Mouse (Mus musculus): Measurements from ENCODE around the gene Fndc8. TPM values are rescaled to one million over a fixed set of nuclear protein-coding genes. Genes with fewer than 3 reads are reported as not detected.
"Not testable (repeated sequence)": the region's sequence is repeated elsewhere in the genome, so short reads cannot be mapped to it uniquely, and the experiment has no call there.

Fndc8 gene
- total RNA-seq, 2 experiments from 2014 or later = not detected

DNA sequence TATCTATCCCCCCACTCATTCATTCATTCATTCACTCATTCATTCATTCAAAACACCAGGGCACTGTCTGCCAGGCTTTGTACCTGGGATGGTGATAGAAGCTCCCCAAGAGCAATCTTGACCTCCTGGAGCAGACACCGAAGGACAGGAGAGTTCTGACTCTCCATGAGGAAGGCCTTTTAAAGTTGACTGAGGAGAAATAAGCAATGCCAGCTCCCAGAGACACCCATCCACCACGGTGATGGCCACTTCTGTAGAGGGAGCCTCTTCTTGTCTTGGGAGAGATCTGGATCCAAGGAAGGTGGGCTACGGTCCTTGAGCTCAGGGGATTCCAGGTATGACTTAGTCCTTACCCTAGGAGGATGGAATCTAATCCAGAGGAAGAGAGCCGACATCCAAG, 18.3 kb downstream of the Fndc8 start, which contains the start of gene Unc45b:
Gene Unc45b, plus strand, starts transcription at position 301 of the 400 bp plus-strand sequence.
- ATAC-seq (ENCODE audit: poor library complexity, severe bottlenecking) = no peak

GRCm38 (mm10) chr11:82910679-82911389, 18.9 kb downstream of the Fndc8 start:
- no peak for ATAC-seq (ENCODE audit: poor library complexity, severe bottlenecking)

DNA sequence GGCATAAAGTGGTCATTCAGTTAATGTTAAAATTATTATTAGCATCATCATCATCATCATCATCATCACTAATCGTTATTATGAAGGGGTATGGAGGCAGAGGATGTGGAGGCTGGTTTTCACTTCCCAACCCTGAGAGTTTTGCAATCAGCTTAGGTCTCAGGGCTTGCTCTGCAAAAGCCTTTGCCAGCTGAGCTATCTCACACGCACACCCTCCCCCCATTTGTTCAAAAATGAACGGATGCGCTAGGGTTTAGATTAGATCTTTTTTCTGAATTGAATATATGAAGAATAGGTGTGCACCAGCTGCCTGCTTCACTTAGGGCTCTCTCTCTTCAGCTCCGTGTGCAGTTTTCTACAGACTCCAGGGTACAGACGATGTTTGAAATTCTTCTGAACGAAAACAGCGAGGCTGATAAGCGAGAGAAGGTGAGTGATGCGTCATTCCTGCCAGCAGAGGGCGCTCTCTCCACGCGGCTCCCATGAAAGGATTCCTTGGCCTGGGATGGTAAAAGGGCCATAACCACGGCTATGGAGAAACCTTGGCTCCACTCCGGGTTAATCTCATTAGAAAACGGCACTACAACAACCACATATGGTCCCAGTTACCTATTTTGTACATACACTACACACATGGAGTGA, 22.9 kb downstream of the Fndc8 start:
- ATAC-seq (ENCODE audit: poor library complexity, severe bottlenecking) = peak; percentile 95

DNA sequence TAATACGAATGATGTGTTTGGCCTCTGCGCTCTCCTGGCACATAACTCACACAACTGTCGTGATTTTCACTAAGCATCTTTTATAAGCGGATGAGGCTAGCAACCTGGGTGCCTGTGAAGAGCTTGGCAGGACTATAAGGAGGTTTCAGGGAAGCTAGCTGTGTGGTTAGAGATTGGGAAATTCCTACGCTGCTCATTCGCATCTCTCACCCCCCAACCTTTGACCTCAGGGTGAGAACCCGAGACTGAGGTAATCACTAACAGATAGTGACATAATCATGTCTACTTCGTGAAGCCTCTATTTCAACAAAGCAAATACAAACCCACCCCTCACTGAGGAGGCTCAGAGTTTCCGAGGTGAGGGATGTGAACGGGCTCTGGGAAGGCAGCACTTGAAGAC, 28.8 kb downstream of the Fndc8 start:
- no peak for ATAC-seq (ENCODE audit: poor library complexity, severe bottlenecking)

GRCm38 (mm10) chr11:82921691-82922090, 29.8 kb downstream of the Fndc8 start:
- ATAC-seq (ENCODE audit: poor library complexity, severe bottlenecking) = no peak

- ATAC-seq (ENCODE audit: poor library complexity, severe bottlenecking) = not testable (repeated sequence)
Measured at GRCm38 (mm10) chr11:82923910-82924309, 32.0 kb downstream of the Fndc8 start.

DNA sequence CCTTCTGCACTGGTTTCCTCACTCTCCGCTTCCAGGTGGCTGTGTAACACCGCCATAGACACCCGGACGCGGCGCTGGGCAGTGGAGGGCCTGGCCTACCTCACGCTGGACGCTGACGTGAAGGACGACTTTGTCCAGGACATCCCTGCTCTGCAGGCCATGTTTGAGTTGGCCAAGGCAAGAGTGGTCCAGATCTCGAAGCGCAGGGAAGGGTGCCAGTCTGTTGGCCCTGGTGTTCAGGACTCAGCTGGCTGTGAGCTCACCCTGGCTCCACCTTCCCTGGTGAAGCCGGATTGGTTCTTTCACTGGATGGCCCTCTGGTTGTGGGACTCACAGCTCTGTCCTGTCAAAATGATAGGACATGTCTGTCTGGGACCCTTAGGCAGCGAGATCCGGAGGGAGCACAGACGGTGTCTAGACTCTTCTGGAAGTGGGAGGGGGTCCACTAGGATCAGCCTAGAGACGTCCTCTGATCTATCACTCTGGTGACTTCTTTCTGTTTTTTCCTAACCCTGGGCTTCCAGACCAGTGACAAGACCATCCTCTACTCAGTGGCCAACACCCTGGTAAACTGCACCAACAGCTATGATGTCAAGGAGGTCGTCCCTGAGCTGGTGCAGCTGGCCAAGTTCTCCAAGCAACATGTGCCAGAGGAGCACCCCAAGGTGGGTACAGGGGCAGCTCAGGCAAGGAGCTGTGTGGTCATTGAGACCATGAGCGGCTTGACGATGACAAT, 37.1 kb downstream of the Fndc8 start:
- no peak for ATAC-seq (ENCODE audit: poor library complexity, severe bottlenecking)

DNA sequence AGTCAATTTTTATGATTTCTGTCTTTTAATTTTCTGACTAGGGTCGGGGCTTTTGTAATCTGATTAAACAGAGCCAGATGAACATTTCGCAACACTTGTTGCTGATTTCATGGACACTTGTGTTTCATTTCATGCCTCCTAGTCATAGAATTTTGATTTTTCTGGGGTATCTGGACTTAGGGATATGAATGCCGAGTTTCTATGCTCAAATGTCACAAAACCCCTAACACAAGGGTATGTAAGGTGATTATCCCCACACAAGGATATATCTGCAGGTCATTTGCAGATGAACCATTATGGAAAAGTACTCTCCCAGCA, 37.7 kb downstream of the Fndc8 start:
- ATAC-seq (ENCODE audit: poor library complexity, severe bottlenecking) = no peak

- ATAC-seq (ENCODE audit: poor library complexity, severe bottlenecking) = not testable (repeated sequence)
Measured at GRCm38 (mm10) chr11:82930391-82930955, 38.5 kb downstream of the Fndc8 start.

- ATAC-seq (ENCODE audit: poor library complexity, severe bottlenecking) = not testable (repeated sequence)
Measured at GRCm38 (mm10) chr11:82931161-82931560, 39.2 kb downstream of the Fndc8 start.

DNA sequence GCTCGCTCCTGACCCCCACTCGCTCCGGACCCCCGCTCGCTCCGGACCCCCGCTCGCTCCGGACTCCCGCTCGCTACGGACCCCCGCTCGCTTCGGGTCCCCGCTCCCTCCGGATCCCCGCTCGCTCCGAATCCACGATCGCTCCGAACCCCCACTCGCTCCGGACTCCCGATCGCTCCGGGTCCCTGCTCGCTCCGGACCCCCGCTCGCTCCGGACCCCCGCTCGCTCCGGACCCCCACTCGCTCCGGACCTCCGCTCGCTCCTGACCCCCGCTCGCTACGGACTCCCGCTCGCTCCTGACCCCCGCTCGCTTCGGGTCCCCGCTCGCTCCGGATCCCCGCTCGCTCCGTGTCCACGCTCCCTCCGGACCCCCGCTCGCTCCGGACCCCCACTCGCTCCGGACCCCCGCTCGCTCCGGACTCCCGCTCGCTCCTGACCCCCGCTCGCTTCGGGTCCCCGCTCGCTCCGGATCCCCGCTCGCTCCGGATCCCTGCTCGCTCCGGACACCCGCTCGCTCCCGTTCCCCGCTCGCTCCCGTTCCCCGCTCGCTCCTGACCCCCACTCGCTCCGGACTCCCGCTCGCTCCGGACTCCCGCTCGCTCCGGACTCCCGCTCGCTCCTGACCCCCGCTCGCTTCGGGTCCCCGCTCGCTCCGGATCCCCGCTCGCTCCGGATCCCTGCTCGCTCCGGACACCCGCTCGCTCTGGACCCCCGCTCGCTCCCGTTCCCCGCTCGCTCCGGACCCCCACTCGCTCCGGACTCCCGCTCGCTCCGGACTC, 39.9 kb downstream of the Fndc8 start:
- not testable (repeated sequence) for ATAC-seq (ENCODE audit: poor library complexity, severe bottlenecking)

DNA sequence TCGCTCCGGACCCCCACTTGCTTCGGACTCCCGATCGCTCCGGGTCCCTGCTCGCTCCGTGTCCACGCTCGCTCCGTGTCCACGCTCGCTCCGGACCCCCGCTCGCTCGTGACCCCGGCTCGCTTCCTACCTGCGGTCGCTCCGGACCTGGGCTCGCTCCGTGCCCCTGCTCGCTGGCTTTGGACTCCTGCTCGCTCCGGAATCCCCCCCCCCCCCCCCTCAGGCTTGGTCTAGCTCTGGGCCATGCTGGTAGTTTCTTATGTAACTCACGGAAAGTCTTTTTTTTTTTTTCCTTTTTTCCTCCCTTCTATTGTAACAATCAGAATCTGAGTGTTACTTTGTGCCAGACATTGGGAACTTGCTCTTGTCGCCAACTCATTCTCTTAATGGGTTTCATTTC, 41.3 kb downstream of the Fndc8 start:
- ATAC-seq (ENCODE audit: poor library complexity, severe bottlenecking) = no peak

DNA sequence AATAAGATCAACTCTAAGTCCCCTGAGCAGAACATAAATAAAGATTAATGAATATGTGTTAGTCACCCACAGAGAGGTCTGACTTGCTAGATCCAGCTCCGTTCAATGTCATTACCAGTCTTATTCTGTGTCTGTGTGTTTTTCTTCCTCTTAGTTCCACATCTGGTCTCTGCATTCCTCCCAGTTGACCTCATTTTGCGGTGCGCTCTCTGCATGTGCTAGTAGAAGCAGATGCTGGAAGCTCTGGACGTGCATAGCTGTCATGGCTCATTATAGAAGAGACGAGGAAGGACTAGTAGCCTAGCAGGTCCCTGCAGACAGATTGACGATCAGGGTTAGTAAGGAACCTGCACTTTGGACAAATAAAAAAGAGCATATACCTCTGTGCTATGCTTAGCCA, 51.4 kb downstream of the Fndc8 start:
- ATAC-seq (ENCODE audit: poor library complexity, severe bottlenecking) = no peak

DNA sequence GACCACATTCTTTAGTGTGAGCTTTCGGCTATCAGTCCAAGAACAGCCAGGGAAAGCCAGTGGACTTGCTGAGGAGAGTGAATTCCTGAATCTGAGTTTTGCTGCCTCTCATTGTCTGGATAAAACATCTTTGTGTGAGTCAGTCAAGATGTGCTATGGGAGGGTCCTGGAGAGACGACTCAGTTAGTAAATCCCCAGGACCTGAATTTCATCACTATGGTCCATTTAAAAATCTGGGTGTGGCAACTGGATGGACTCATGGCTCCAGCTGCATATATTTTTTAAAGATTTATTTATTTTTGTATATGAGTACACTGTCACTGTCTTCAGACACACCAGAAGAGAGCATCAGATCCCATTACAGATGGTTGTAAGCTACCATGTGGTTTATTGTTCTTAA, 53.7 kb downstream of the Fndc8 start:
- no peak for ATAC-seq (ENCODE audit: poor library complexity, severe bottlenecking)

DNA sequence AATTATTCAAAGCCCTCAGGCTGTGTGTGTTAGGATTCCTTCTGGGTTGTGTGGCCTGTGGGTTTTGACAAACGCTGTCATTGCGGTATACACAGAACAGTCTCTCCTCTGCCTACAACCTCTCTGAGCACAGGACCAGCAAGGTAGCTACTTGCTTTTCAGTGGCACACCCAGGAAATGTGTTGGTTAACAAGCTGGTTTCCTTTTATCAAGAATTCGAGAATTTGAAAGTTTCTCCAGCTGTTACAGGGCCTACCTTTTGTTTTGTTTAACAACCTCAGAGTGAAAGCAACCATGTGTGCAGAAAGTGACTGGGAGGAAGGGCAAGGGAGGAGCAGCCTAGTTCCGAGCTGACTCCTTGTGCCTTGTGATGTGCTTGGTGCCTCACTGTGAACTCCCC, 55.5 kb downstream of the Fndc8 start:
- no peak for ATAC-seq (ENCODE audit: poor library complexity, severe bottlenecking)

DNA sequence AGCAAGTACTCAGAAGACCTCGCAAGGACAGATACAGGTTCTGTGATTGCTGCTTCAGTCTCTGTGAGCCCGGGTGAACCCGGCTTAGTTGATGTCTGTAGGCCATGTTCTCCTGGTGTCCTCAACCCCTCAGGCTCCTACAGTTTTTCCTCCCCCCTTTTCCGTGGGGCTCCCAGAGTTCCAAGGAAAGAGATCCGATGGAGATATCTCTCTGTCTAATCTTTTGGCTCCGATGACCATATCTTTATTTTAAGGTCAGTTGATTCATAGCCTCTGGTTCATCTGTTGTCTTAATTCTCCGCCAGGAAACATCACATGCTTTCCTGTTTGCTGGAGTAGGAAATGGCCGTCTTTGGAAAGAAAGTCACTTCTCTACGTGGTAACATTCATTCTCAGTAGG, 57.1 kb downstream of the Fndc8 start:
- no peak for ATAC-seq (ENCODE audit: poor library complexity, severe bottlenecking)

Other genes with a start within 250 kb of the Fndc8 start
- 0.11 TPM in 1 of 2 replicates, not detected in the other for gene Cct6b, start 127.8 kb upstream of the Fndc8 start, total RNA-seq (2015)
- gene Cct6b, start 127.8 kb upstream of the Fndc8 start, total RNA-seq (2017) = not detected in 2 replicates
- gene Zfp830, start 127.8 kb upstream of the Fndc8 start, total RNA-seq (2015) = 13.9 and 15.6 TPM in 2 replicates
- gene Zfp830, start 127.8 kb upstream of the Fndc8 start, total RNA-seq (2017) = 39.9 and 46.3 TPM in 2 replicates
- 14.0 and 15.7 TPM in 2 replicates for gene Lig3, start 111.0 kb upstream of the Fndc8 start, total RNA-seq (2015)
- gene Lig3, start 111.0 kb upstream of the Fndc8 start, total RNA-seq (2017) = 17.7 and 20.3 TPM in 2 replicates
- 20.5 and 26.7 TPM in 2 replicates for gene Rffl, start 20.9 kb upstream of the Fndc8 start, total RNA-seq (2015)
- 20.1 and 25.4 TPM in 2 replicates for gene Rffl, start 20.9 kb upstream of the Fndc8 start, total RNA-seq (2017)
- 7.1 and 7.9 TPM in 2 replicates for gene Rad51d, start 1.5 kb upstream of the Fndc8 start, total RNA-seq (2015)
- gene Rad51d, start 1.5 kb upstream of the Fndc8 start, total RNA-seq (2017) = 8.8 and 10.3 TPM in 2 replicates
- gene Nle1, start 16.3 kb downstream of the Fndc8 start, total RNA-seq (2015) = 4.7 TPM in 2 replicates
- gene Nle1, start 16.3 kb downstream of the Fndc8 start, total RNA-seq (2017) = 2.6 and 3.1 TPM in 2 replicates
- not detected in 2 replicates for gene Unc45b, start 18.4 kb downstream of the Fndc8 start, total RNA-seq (2015)
- gene Unc45b, start 18.4 kb downstream of the Fndc8 start, total RNA-seq (2017) = not detected in 2 replicates
- gene Slfn5, start 59.2 kb downstream of the Fndc8 start, total RNA-seq (2015) = 60.7 and 62.4 TPM in 2 replicates
- 112 and 116 TPM in 2 replicates for gene Slfn5, start 59.2 kb downstream of the Fndc8 start, total RNA-seq (2017)
- gene Slfn9, start 99.7 kb downstream of the Fndc8 start, total RNA-seq (2015) = 39.4 and 40.0 TPM in 2 replicates
- 39.5 and 40.9 TPM in 2 replicates for gene Slfn9, start 99.7 kb downstream of the Fndc8 start, total RNA-seq (2017)
- 59.7 and 60.5 TPM in 2 replicates for gene Slfn8, start 128.7 kb downstream of the Fndc8 start, total RNA-seq (2015)
- 68.3 and 68.6 TPM in 2 replicates for gene Slfn8, start 128.7 kb downstream of the Fndc8 start, total RNA-seq (2017)
- 344 and 362 TPM in 2 replicates for gene Slfn2, start 173.0 kb downstream of the Fndc8 start, total RNA-seq (2015)
- gene Slfn2, start 173.0 kb downstream of the Fndc8 start, total RNA-seq (2017) = 890 and 968 TPM in 2 replicates
- gene Slfn1, start 224.7 kb downstream of the Fndc8 start, total RNA-seq (2015) = 140 and 155 TPM in 2 replicates
- gene Slfn1, start 224.7 kb downstream of the Fndc8 start, total RNA-seq (2017) = 239 TPM in 2 replicates

All from megakaryocyte, adult 5-6 weeks (primary cell).